Mouse (Mus musculus) embryonic facial prominence, embryonic 11.5 days (tissue): ENCODE data around the gene Cdipt. TPM values are rescaled to one million over a fixed set of nuclear protein-coding genes. Genes with fewer than 3 reads are reported as not detected.
A peak's percentile ranks its signal among the peaks of the same experiment; 100 is the strongest.

ENCODE experiments used
- ATAC-seq: fragments of 200-750 bp; cut with Nextera tagmentation; replicated peaks from 2 replicates; pipeline ENCODE4 v1.8.0; 2017; ENCODE audit warnings: low read depth; ENCODE audit not compliant: insufficient number of reproducible peaks, low FRiP score, low TSS enrichment
- DNase-seq: peaks from one replicate; pipeline ENCODE4 v3.0.0-alpha.2; 2015; ENCODE audit warnings: low spot score
- H3K27ac ChIP-seq: fragments of 300-500 bp; sonication (generic); replicated peaks from 2 replicates; pipeline ENCODE4 v1.5.1; 2014; ENCODE audit warnings: mild to moderate bottlenecking, low read depth, low read length, control low read depth
- H3K27me3 ChIP-seq: fragments of 300-500 bp; sonication (generic); 2 replicates; pipeline ENCODE4 v1.6.1; 2014; ENCODE audit warnings: mild to moderate bottlenecking, low read length, moderate library complexity, mixed read lengths; ENCODE audit not compliant: control insufficient read depth, insufficient read depth
- H3K36me3 ChIP-seq: fragments of 300-500 bp; sonication (generic); replicated peaks from 2 replicates; pipeline ENCODE4 v1.6.1; 2014; ENCODE audit warnings: low read depth, mild to moderate bottlenecking, low read length, moderate library complexity, mixed read lengths; ENCODE audit not compliant: control insufficient read depth, insufficient read depth
- H3K4me1 ChIP-seq: fragments of 300-500 bp; sonication (generic); 2 replicates; pipeline ENCODE4 v1.6.1; 2014; ENCODE audit warnings: low read length, mixed read lengths; ENCODE audit not compliant: control insufficient read depth, insufficient read depth
- H3K4me2 ChIP-seq: fragments of 300-500 bp; sonication (generic); 2 replicates; pipeline ENCODE4 v1.6.1; 2014; ENCODE audit warnings: low read depth, mild to moderate bottlenecking, control low read depth, low read length, moderate library complexity
- H3K4me3 ChIP-seq: fragments of 300-500 bp; sonication (generic); 2 replicates; pipeline ENCODE4 v1.5.1; 2014; ENCODE audit warnings: low read depth, low read length, control low read depth
- H3K9ac ChIP-seq: fragments of 300-500 bp; sonication (generic); replicated peaks from 2 replicates; pipeline ENCODE4 v1.6.1; 2014; ENCODE audit warnings: mild to moderate bottlenecking, control low read depth, low read length
- H3K9me3 ChIP-seq: fragments of 300-500 bp; sonication (generic); replicated peaks from 2 replicates; pipeline ENCODE4 v1.6.1; 2016; ENCODE audit warnings: mild to moderate bottlenecking, low read length, inconsistent platforms, mixed read lengths; ENCODE audit not compliant: control insufficient read depth
- WGBS: fragments of 180-500 bp; shearing (Covaris S2); extraction: QIAGEN DNeasy Blood & Tissue Kit; methylation state at CpG from one replicate; pipeline ENCODE4 v1.1.7; 2014; 5-methylcytosine and 5-hydroxymethylcytosine counted together
- polyA plus RNA-seq: library from polyadenylated mRNA; unstranded; fragments of >200 nt; fragmentation: Nextera tagmentation; extraction: Ambion mirVana; gene quantifications from 2 replicates; pipeline ENCODE4 v1.2.1, GENCODE M21; 2014

The Cdipt gene
- polyA plus RNA-seq, 1 experiment from 2014 or later, result 64.3 TPM

GRCm38 (mm10) chr7:126986319-126986718 lies 10.6 kb downstream of the Cdipt start:
- DNase-seq, result peak; percentile 16
- Histone ChIP-seq H3K4me2 (no peak overlapping the region), H3K27ac (no peak overlapping the region), H3K36me3 (no peaks in the 10 kb centered on the region), H3K9ac (no peak overlapping the region), H3K9me3 (no peaks in the 10 kb centered on the region), H3K4me1 (no peaks in the 10 kb centered on the region), H3K4me3 (no peak overlapping the region), H3K27me3 (no peaks in the 10 kb centered on the region)
- no peak for ATAC-seq
- 41% methylated on average over 9 of the region's 9 CpGs for WGBS

- DNase-seq, result no peak
- Histone ChIP-seq H3K27me3 (no peaks in the 10 kb centered on the region), H3K9me3 (no peaks in the 10 kb centered on the region), H3K27ac (no peak overlapping the region), H3K4me1 (no peaks in the 10 kb centered on the region), H3K36me3 (no peaks in the 10 kb centered on the region), H3K4me3 (no peak overlapping the region), H3K9ac (0 out of 2 replicates have a peak overlapping the region, but pooled peaks have one; percentile 6), H3K4me2 (no peak overlapping the region)
- no peak for ATAC-seq
- 72% methylated on average over 8 of the region's 8 CpGs for WGBS
Observed at GRCm38 (mm10) chr7:126988816-126989215, 13.1 kb downstream of the Cdipt start.

GRCm38 (mm10) chr7:126996449-126996848 lies 20.7 kb downstream of the Cdipt start:
- Histone ChIP-seq H3K9ac (no peak overlapping the region), H3K4me3 (no peak overlapping the region), H3K9me3 (no peaks in the 10 kb centered on the region), H3K27me3 (no peaks in the 10 kb centered on the region), H3K36me3 (no peaks in the 10 kb centered on the region), H3K27ac (no peak overlapping the region), H3K4me2 (no peak overlapping the region), H3K4me1 (no peaks in the 10 kb centered on the region)
- ATAC-seq (no peak), DNase-seq (no peak)
- WGBS, result 78% methylated on average over 4 of the region's 4 CpGs

GRCm38 (mm10) chr7:126999568-126999967 lies 23.9 kb downstream of the Cdipt start:
- H3K9ac ChIP-seq, result no peak overlapping the region
- H3K36me3 ChIP-seq, result no peaks in the 10 kb centered on the region
- H3K27ac ChIP-seq, result no peak overlapping the region
- DNase-seq, result no peak
- no peak overlapping the region for H3K4me2 ChIP-seq
- H3K9me3 ChIP-seq, result no peaks in the 10 kb centered on the region
- no peaks in the 10 kb centered on the region for H3K27me3 ChIP-seq
- no peak for ATAC-seq
- WGBS, result 72% methylated on average over 10 of the region's 10 CpGs
- no peaks in the 10 kb centered on the region for H3K4me1 ChIP-seq
- H3K4me3 ChIP-seq, result no peak overlapping the region

- Histone ChIP-seq H3K27ac (no peak overlapping the region), H3K4me1 (no peaks in the 10 kb centered on the region), H3K4me3 (no peak overlapping the region), H3K9me3 (no peaks in the 10 kb centered on the region), H3K9ac (no peak overlapping the region), H3K4me2 (no peak overlapping the region), H3K36me3 (no peaks in the 10 kb centered on the region), H3K27me3 (no peaks in the 10 kb centered on the region)
- no peak for DNase-seq
- no peak for ATAC-seq
- WGBS, result 88% methylated on average over 5 of the region's 5 CpGs
Observed at GRCm38 (mm10) chr7:127003620-127004019, 27.9 kb downstream of the Cdipt start.

GRCm38 (mm10) chr7:127004122-127004875 lies 28.6 kb downstream of the Cdipt start:
- H3K27me3 ChIP-seq, result no peaks in the 10 kb centered on the region
- no peaks in the 10 kb centered on the region for H3K4me1 ChIP-seq
- H3K4me3 ChIP-seq, result no peak overlapping the region
- no peaks in the 10 kb centered on the region for H3K9me3 ChIP-seq
- H3K9ac ChIP-seq, result no peak overlapping the region
- H3K27ac ChIP-seq, result no peak overlapping the region
- no peak for DNase-seq
- H3K4me2 ChIP-seq, result no peak overlapping the region
- ATAC-seq, result no peak
- H3K36me3 ChIP-seq, result no peaks in the 10 kb centered on the region
- 86% methylated on average over 4 of the region's 4 CpGs for WGBS

- H3K27ac ChIP-seq, result no peak overlapping the region
- 80% methylated on average over 6 of the region's 6 CpGs for WGBS
- H3K9ac ChIP-seq, result no peak overlapping the region
- H3K27me3 ChIP-seq, result no peaks in the 10 kb centered on the region
- H3K4me3 ChIP-seq, result no peak overlapping the region
- H3K9me3 ChIP-seq, result no peaks in the 10 kb centered on the region
- no peak for ATAC-seq
- H3K4me2 ChIP-seq, result no peak overlapping the region; the same call in 1 of the 2 replicates
- H3K36me3 ChIP-seq, result no peaks in the 10 kb centered on the region
- H3K4me1 ChIP-seq, result no peaks in the 10 kb centered on the region
- no peak for DNase-seq
Observed at GRCm38 (mm10) chr7:127007313-127008024, 31.8 kb downstream of the Cdipt start.
